Mouse (Mus musculus): ENCODE measurements at regions not wholly inside any gene's neighbourhood (a gene's known extent, or its start where the extent isn't known, plus 50 kb on each side); places are given as distances from the start of the nearest gene placed in this dataset.

DNA sequence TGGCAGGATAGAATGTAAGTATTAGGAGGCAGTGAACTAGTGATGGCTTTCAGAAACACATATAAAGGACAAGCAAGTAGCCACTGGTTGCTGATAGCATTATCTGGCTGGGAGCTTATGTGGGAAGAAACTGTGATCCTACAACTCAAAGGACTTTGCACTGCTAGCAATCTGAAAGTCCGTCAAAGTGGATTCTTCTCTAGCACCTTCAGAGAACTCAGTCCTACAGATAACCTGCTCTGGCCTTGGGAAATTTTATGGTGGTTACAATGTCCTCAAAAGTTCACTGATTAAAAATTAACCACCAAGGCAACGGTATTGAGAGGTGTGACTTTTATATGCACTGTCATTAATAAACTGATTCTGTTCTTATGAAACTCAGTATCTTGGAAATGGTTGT is 335.3 kb downstream of the Prr30 start:
- no peaks in the 10 kb centered on the region for H3K27me3 ChIP-seq (replicated peaks; ENCODE audit: low read depth, poor library complexity, severe bottlenecking)
- WGBS = 85% methylated on average over 2 of the region's 2 CpGs
- no peaks in the 10 kb centered on the region for H3K9me3 ChIP-seq
- DNase-seq (ENCODE audit: low spot score) = no peak
- no peak overlapping the region for H3K27ac ChIP-seq (replicated peaks)
- H3K4me1 ChIP-seq = no peaks in the 10 kb centered on the region
- no peaks in the 10 kb centered on the region for H3K36me3 ChIP-seq (replicated peaks)
- H3K4me3 ChIP-seq = no peak overlapping the region

DNA sequence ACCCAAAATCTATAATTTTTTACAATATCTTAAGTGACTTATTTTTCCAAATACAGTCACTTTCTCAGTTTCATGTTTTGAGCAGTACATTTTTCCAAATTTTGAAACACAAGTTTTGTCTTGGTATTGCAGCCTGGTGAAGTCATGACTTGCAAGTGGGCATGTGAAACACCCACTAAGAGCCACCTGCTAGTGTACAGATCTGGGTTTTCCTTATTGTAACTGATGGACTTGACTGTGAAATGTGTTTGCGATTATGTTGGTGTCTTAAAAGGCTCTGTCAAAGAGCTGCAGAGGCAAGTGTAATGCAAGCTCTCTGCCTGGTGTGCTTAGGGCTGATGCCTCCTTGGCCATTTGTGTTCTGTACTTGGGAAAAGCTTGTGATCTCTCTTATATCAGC is 336.0 kb downstream of the Prr30 start:
- no peaks in the 10 kb centered on the region for H3K4me1 ChIP-seq
- H3K4me3 ChIP-seq = no peak overlapping the region
- H3K36me3 ChIP-seq (replicated peaks) = no peaks in the 10 kb centered on the region
- H3K9me3 ChIP-seq = no peaks in the 10 kb centered on the region
- H3K27ac ChIP-seq (replicated peaks) = no peak overlapping the region
- 85% methylated on average over 1 of the region's 1 CpGs for WGBS
- DNase-seq (ENCODE audit: low spot score) = no peak
- no peaks in the 10 kb centered on the region for H3K27me3 ChIP-seq (replicated peaks; ENCODE audit: low read depth, poor library complexity, severe bottlenecking)

DNA sequence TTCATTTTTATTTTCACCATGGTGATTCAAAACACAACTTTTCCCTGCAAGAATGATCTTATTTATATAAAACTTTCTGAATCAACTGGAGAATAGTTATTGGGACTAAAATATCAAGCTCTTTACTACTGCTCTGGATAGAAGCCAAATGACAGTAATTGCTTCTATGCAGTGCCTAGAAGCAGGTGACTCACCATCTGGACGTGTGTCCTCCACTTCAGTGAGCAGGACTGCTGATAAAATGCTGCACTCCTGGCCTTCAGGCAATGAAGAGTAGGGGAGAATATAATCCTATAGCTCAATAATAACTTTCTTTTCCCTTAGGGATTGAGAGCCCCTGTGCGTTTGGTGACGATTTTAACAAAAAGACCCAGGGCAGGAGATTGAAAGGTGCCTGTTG is 357.3 kb downstream of the Prr30 start:
- Histone ChIP-seq H3K27me3 (replicated peaks; ENCODE audit: low read depth, poor library complexity, severe bottlenecking) (no peaks in the 10 kb centered on the region), H3K36me3 (replicated peaks) (no peaks in the 10 kb centered on the region), H3K27ac (replicated peaks) (no peak overlapping the region), H3K9me3 (no peaks in the 10 kb centered on the region), H3K4me1 (no peaks in the 10 kb centered on the region), H3K4me3 (no peak overlapping the region)
- WGBS = 85% methylated on average over 3 of the region's 3 CpGs
- no peak for DNase-seq (ENCODE audit: low spot score)
